Mouse (Mus musculus) heart, adult 2 months (tissue): ENCODE data around the gene Magi2. TPM values are rescaled to one million over a fixed set of nuclear protein-coding genes. Genes with fewer than 3 reads are reported as not detected.

Experiments
- DNase-seq, 2 experiments: peaks; one replicate each; pipeline ENCODE4 v3.0.0; 2021
- H3K27ac ChIP-seq: fragments of 200-600 bp; 2 replicates; pipeline ENCODE4 v1.8.1; 2022
- H3K27me3 ChIP-seq: fragments of 200-500 bp; 2 replicates; pipeline ENCODE4 v1.6.1; 2012; ENCODE audit warnings: mild to moderate bottlenecking, low read length, inconsistent platforms, mixed read lengths; ENCODE audit not compliant: control insufficient read depth, insufficient read depth
- H3K36me3 ChIP-seq: fragments of 200-500 bp; 2 replicates; pipeline ENCODE4 v1.6.1; 2012; ENCODE audit warnings: low read length, inconsistent platforms; ENCODE audit not compliant: control insufficient read depth, insufficient read depth
- H3K4me1 ChIP-seq: fragments of 200-500 bp; 2 replicates; pipeline ENCODE4 v1.6.1; 2011; ENCODE audit warnings: low read length; ENCODE audit not compliant: control insufficient read depth, insufficient read depth
- H3K4me3 ChIP-seq: fragments of 200-600 bp; 2 replicates; pipeline ENCODE4 v1.8.1; 2022
- H3K79me2 ChIP-seq: fragments of 200-500 bp; replicated peaks from 2 replicates; pipeline ENCODE4 v1.6.1; 2012; ENCODE audit warnings: mild to moderate bottlenecking, inconsistent platforms, low read length, moderate library complexity, mixed read lengths; ENCODE audit not compliant: control insufficient read depth, insufficient read depth
- H3K9ac ChIP-seq: fragments of 200-500 bp; 2 replicates; pipeline ENCODE4 v1.6.1; 2012; ENCODE audit warnings: low read depth, mild to moderate bottlenecking, control low read depth, inconsistent platforms, low read length, mixed read lengths
- CTCF ChIP-seq: fragments of 200-600 bp; IDR thresholded peaks from 2 replicates; pipeline ENCODE4 v1.8.1; 2022; ENCODE audit warnings: antibody characterized with exemption, mild to moderate bottlenecking, moderate library complexity
- EP300 ChIP-seq: fragments of 200-500 bp; IDR thresholded peaks from 2 replicates; pipeline ENCODE4 v1.6.1; 2011; ENCODE audit warnings: low read depth, low read length, control low read depth; ENCODE audit not compliant: insufficient read depth
- POLR2A ChIP-seq: fragments of 200-500 bp; IDR thresholded peaks from 2 replicates; pipeline ENCODE4 v1.6.1; 2011; ENCODE audit warnings: mild to moderate bottlenecking, low read depth, low read length, control low read depth; ENCODE audit not compliant: insufficient read depth
- WGBS: fragments of 180-500 bp; shearing (Covaris S2); methylation state at CpG from one replicate; pipeline ENCODE4 v1.1.7; 2018; 5-methylcytosine and 5-hydroxymethylcytosine counted together
- intact Hi-C: fragments of 180-260 bp; cut with DNase I; formaldehyde crosslinking; loops from one replicate; pipeline ENCODE4 v1.15.1; 2025
- polyA plus RNA-seq: library from polyadenylated mRNA; depleted of rRNA; stranded (reverse); fragments of >200 nt; gene quantifications from 2 replicates; pipeline ENCODE4 v1.2.3, GENCODE M21; 2012
- total RNA-seq, 2 experiments: library from RNA; stranded (reverse); gene quantifications; 2 replicates each; pipeline ENCODE4 v1.2.3; 2021

Magi2 gene
- total and polyA plus RNA-seq, 3 experiments: 2.0 to 8.2 (median 7.0) TPM

GRCm38 (mm10) chr5:19462541-19462940 is 235.7 kb downstream of the Magi2 start:
- no peak for TF ChIP-seq CTCF
- no peak for TF ChIP-seq EP300
- TF ChIP-seq POLR2A: no peak
- Histone ChIP-seq H3K27ac (no peak overlapping the region), H3K9ac (no peak overlapping the region), H3K36me3 (no peaks in the 10 kb centered on the region), H3K4me3 (no peak overlapping the region), H3K4me1 (no peaks in the 10 kb centered on the region), H3K79me2 (no peaks in the 10 kb centered on the region), H3K27me3 (no peaks in the 10 kb centered on the region)
- intact Hi-C loops: no loop called here
- peak in 1 of 2 experiments; percentile 26 for DNase-seq

GRCm38 (mm10) chr5:19465383-19465782 is 238.5 kb downstream of the Magi2 start:
- Histone ChIP-seq H3K4me1 (no peaks in the 10 kb centered on the region), H3K79me2 (no peaks in the 10 kb centered on the region), H3K9ac (no peak overlapping the region), H3K4me3 (no peak overlapping the region), H3K27me3 (no peaks in the 10 kb centered on the region), H3K27ac (no peak overlapping the region), H3K36me3 (no peaks in the 10 kb centered on the region)
- DNase-seq: peak in 1 of 2 experiments; percentile 13
- intact Hi-C loops: no loop called here
- WGBS: 40% methylated on average over 2 of the region's 2 CpGs
- no peak for TF ChIP-seq POLR2A

GRCm38 (mm10) chr5:19472851-19473439 is 246.1 kb downstream of the Magi2 start:
- WGBS: 73% methylated on average over 4 of the region's 4 CpGs
- no peak overlapping the region for H3K9ac ChIP-seq
- no peak overlapping the region for H3K4me3 ChIP-seq
- no peak overlapping the region for H3K27ac ChIP-seq
- intact Hi-C loops: no loop called here
- no peaks in the 10 kb centered on the region for H3K36me3 ChIP-seq
- TF ChIP-seq POLR2A: no peak
- no peak for TF ChIP-seq CTCF
- TF ChIP-seq EP300: no peak
- no peaks in the 10 kb centered on the region for H3K79me2 ChIP-seq
- peak in 1 of 2 experiments; percentile 2 for DNase-seq
- H3K4me1 ChIP-seq: no peaks in the 10 kb centered on the region; the same call in 1 of the 2 replicates
- no peaks in the 10 kb centered on the region for H3K27me3 ChIP-seq

- Histone ChIP-seq H3K27me3 (no peaks in the 10 kb centered on the region), H3K4me3 (no peak overlapping the region), H3K27ac (no peak overlapping the region), H3K4me1 (peaks cover 2% of the 10 kb centered on the region; the same call in 1 of the 2 replicates), H3K9ac (no peak overlapping the region), H3K36me3 (no peaks in the 10 kb centered on the region), H3K79me2 (no peaks in the 10 kb centered on the region)
- intact Hi-C loops: no loop called here
- no peak for TF ChIP-seq EP300
- 0 out of 2 replicates have a peak, but pooled peaks have one; percentile 4 for TF ChIP-seq CTCF
- no peak for TF ChIP-seq POLR2A
- DNase-seq: peak; percentile 67 to 69
- WGBS: 64% methylated on average over 3 of the region's 3 CpGs
Observed at GRCm38 (mm10) chr5:19482981-19483380, 256.1 kb downstream of the Magi2 start.

- H3K79me2 ChIP-seq: no peaks in the 10 kb centered on the region
- no peak for DNase-seq
- no peak overlapping the region for H3K4me3 ChIP-seq
- intact Hi-C loops: loop anchor here (5.0 kb wide), 1 partner anchor 249 kb away; no protein-coding TSS in a partner anchor
- H3K36me3 ChIP-seq: no peaks in the 10 kb centered on the region
- no peak overlapping the region for H3K27ac ChIP-seq
- H3K9ac ChIP-seq: no peak overlapping the region
- TF ChIP-seq POLR2A (no peak), EP300 (no peak), CTCF (no peak)
- WGBS: 30% methylated on average over 7 of the region's 7 CpGs
- no peaks in the 10 kb centered on the region for H3K27me3 ChIP-seq
- no peaks in the 10 kb centered on the region for H3K4me1 ChIP-seq
Observed at GRCm38 (mm10) chr5:19487947-19488346, 261.1 kb downstream of the Magi2 start.

GRCm38 (mm10) chr5:19501005-19501404 is 274.2 kb downstream of the Magi2 start:
- Histone ChIP-seq H3K4me1 (peaks cover 1% of the 10 kb centered on the region; the same call in 1 of the 2 replicates), H3K27me3 (no peaks in the 10 kb centered on the region), H3K27ac (no peak overlapping the region), H3K79me2 (no peaks in the 10 kb centered on the region), H3K4me3 (no peak overlapping the region), H3K9ac (no peak overlapping the region), H3K36me3 (no peaks in the 10 kb centered on the region)
- intact Hi-C loops: no loop called here
- WGBS: 28% methylated on average over 3 of the region's 3 CpGs
- TF ChIP-seq CTCF: no peak
- no peak for TF ChIP-seq POLR2A
- no peak for TF ChIP-seq EP300
- no peak for DNase-seq
